Mouse (Mus musculus) heart, embryonic 14.5 days (tissue): ENCODE measurements around the gene Ski. TPM values are rescaled to one million over a fixed set of nuclear protein-coding genes. Genes with fewer than 3 reads are reported as not detected.

Source experiments
- ATAC-seq: fragments of 200-750 bp; cut with Nextera tagmentation; 2 replicates; pipeline ENCODE4 v1.8.0; 2017; ENCODE audit warnings: low read depth, moderate TSS enrichment; ENCODE audit not compliant: insufficient number of reproducible peaks, insufficient read depth, low FRiP score
- H3K27ac ChIP-seq, 2 experiments: fragments of 200-500 bp in 1 of 2; fragments of 300-500 bp in 1 of 2; sonication (generic) in 1 of 2; replicated peaks in 1 of 2; 2 replicates each; pipeline ENCODE4 v1.5.1; 2012 to 2014; ENCODE audit warnings: low read depth in 2 of 2, low read length in 2 of 2, control low read depth in 1 of 2, mild to moderate bottlenecking in 1 of 2, mixed read lengths in 1 of 2; ENCODE audit not compliant: control insufficient read depth in 1 of 2, insufficient read depth in 1 of 2
- H3K27me3 ChIP-seq: fragments of 300-500 bp; sonication (generic); 2 replicates; pipeline ENCODE4 v1.6.1; 2014; ENCODE audit warnings: mild to moderate bottlenecking, low read length, control low read depth; ENCODE audit not compliant: control insufficient read depth, insufficient read depth
- H3K36me3 ChIP-seq: fragments of 300-500 bp; sonication (generic); 2 replicates; pipeline ENCODE4 v1.6.1; 2014; ENCODE audit warnings: mild to moderate bottlenecking, control low read depth, low read length, mixed read lengths; ENCODE audit not compliant: control insufficient read depth, insufficient read depth
- H3K4me1 ChIP-seq, 2 experiments: fragments of 200-500 bp in 1 of 2; fragments of 300-500 bp in 1 of 2; sonication (generic) in 1 of 2; 2 replicates each; pipeline ENCODE4 v1.6.1; 2012 to 2014; ENCODE audit warnings: low read length in 2 of 2, control low read depth in 1 of 2, mixed read lengths in 1 of 2; ENCODE audit not compliant: control insufficient read depth in 2 of 2, insufficient read depth in 2 of 2
- H3K4me2 ChIP-seq: fragments of 300-500 bp; sonication (generic); 2 replicates; pipeline ENCODE4 v1.6.1; 2014; ENCODE audit warnings: mild to moderate bottlenecking, low read length
- H3K4me3 ChIP-seq, 2 experiments: fragments of 200-500 bp in 1 of 2; fragments of 300-500 bp in 1 of 2; sonication (generic) in 1 of 2; 2 replicates each; pipeline ENCODE4 v1.5.1; 2012 to 2014; ENCODE audit warnings: low read length in 2 of 2, mild to moderate bottlenecking in 2 of 2, control low read depth in 1 of 2, low read depth in 1 of 2, moderate library complexity in 1 of 2; ENCODE audit not compliant: control insufficient read depth in 1 of 2, insufficient read depth in 1 of 2
- H3K9ac ChIP-seq: fragments of 300-500 bp; sonication (generic); 2 replicates; pipeline ENCODE4 v1.6.1; 2014; ENCODE audit warnings: mild to moderate bottlenecking, low read length
- H3K9me3 ChIP-seq: fragments of 300-500 bp; sonication (generic); 2 replicates; pipeline ENCODE4 v1.6.1; 2016; ENCODE audit warnings: low read length, control low read depth; ENCODE audit not compliant: control insufficient read depth
- WGBS: fragments of 180-500 bp; shearing (Covaris S2); extraction: QIAGEN DNeasy Blood & Tissue Kit; methylation state at CpG from one replicate; pipeline ENCODE4 v1.1.7; 2014; 5-methylcytosine and 5-hydroxymethylcytosine counted together
- polyA plus RNA-seq: library from polyadenylated mRNA; unstranded; fragments of >200 nt; fragmentation: Nextera tagmentation; extraction: Ambion mirVana; gene quantifications from 2 replicates; pipeline ENCODE4 v1.2.1, GENCODE M21; 2014

Ski gene
- polyA plus RNA-seq, 1 experiment from 2014 or later: 16.2 TPM

GRCm38 (mm10) chr4:155221599-155222551, 517 bp downstream of the Ski start:
- H3K9ac ChIP-seq: peak overlapping the region; percentile 87
- peaks cover 38 to 41% of the 10 kb centered on the region in 2 experiments for H3K4me1 ChIP-seq
- peaks cover 1% of the 10 kb centered on the region; the same call in 1 of the 2 replicates for H3K36me3 ChIP-seq
- peak overlapping the region; percentile 98 for H3K4me2 ChIP-seq
- peak overlapping the region; percentile 3 to 86; a peak in 3 of 4 replicates for H3K27ac ChIP-seq
- no peaks in the 10 kb centered on the region for H3K9me3 ChIP-seq
- WGBS: under 1% methylated on average over 89 of the region's 93 CpGs
- H3K27me3 ChIP-seq: no peaks in the 10 kb centered on the region
- peak overlapping the region; percentile 78 to 79 for H3K4me3 ChIP-seq
- no peak for ATAC-seq

GRCm38 (mm10) chr4:155221106-155221505, 1.3 kb downstream of the Ski start:
- 2% methylated on average over 7 of the region's 7 CpGs for WGBS
- peaks cover 3% of the 10 kb centered on the region; the same call in 1 of the 2 replicates for H3K36me3 ChIP-seq
- H3K4me2 ChIP-seq: peak overlapping the region; percentile 98
- no peaks in the 10 kb centered on the region for H3K9me3 ChIP-seq
- H3K4me3 ChIP-seq: peak overlapping the region; percentile 78 to 79
- no peak for ATAC-seq
- H3K4me1 ChIP-seq: peaks cover 45 to 49% of the 10 kb centered on the region in 2 experiments
- no peaks in the 10 kb centered on the region for H3K27me3 ChIP-seq
- H3K27ac ChIP-seq: peak overlapping the region in 1 of 2 experiments; percentile 86; a peak in 2 of 4 replicates
- peak overlapping the region; percentile 87 for H3K9ac ChIP-seq

GRCm38 (mm10) chr4:155220213-155221100, 1.9 kb downstream of the Ski start:
- ATAC-seq: no peak
- Histone ChIP-seq H3K9me3 (no peaks in the 10 kb centered on the region), H3K27ac (peak overlapping the region in 1 of 2 experiments; percentile 86; a peak in 2 of 4 replicates), H3K36me3 (peaks cover 3% of the 10 kb centered on the region; the same call in 1 of the 2 replicates), H3K27me3 (no peaks in the 10 kb centered on the region), H3K4me1 (peaks cover 52 to 56% of the 10 kb centered on the region in 2 experiments), H3K4me3 (peak overlapping the region; percentile 78 to 79), H3K9ac (peak overlapping the region; percentile 87), H3K4me2 (peak overlapping the region; percentile 98)
- WGBS: 4% methylated on average over 14 of the region's 14 CpGs

- H3K9ac ChIP-seq: peak overlapping the region; percentile 87
- peaks cover 3% of the 10 kb centered on the region; the same call in 1 of the 2 replicates for H3K36me3 ChIP-seq
- H3K9me3 ChIP-seq: no peaks in the 10 kb centered on the region
- peaks cover 61 to 65% of the 10 kb centered on the region in 2 experiments for H3K4me1 ChIP-seq
- H3K27ac ChIP-seq: peak overlapping the region in 1 of 2 experiments; percentile 38; a peak in 1 of 4 replicates
- ATAC-seq: no peak
- H3K4me2 ChIP-seq: peak overlapping the region; percentile 98
- H3K4me3 ChIP-seq: peak overlapping the region; percentile 78 to 79
- H3K27me3 ChIP-seq: no peaks in the 10 kb centered on the region
- 38% methylated on average over 12 of the region's 12 CpGs for WGBS
These were observed 2.9 kb downstream of the Ski start for GRCm38 (mm10) chr4:155219271-155220212.

- 71% methylated on average over 9 of the region's 9 CpGs for WGBS
- H3K4me3 ChIP-seq: peak overlapping the region in 1 of 2 experiments; percentile 78; a peak in 2 of 4 replicates
- H3K36me3 ChIP-seq: peaks cover 3% of the 10 kb centered on the region; the same call in 1 of the 2 replicates
- H3K9ac ChIP-seq: peak overlapping the region; percentile 87; the same call in 1 of the 2 replicates
- peak overlapping the region; percentile 98 for H3K4me2 ChIP-seq
- H3K9me3 ChIP-seq: no peaks in the 10 kb centered on the region
- H3K4me1 ChIP-seq: peaks cover 66 to 71% of the 10 kb centered on the region in 2 experiments
- H3K27ac ChIP-seq: 0 out of 4 replicates have a peak overlapping the region, but pooled peaks of 1 of the 2 experiments have one; percentile 11
- H3K27me3 ChIP-seq: no peaks in the 10 kb centered on the region
- ATAC-seq: no peak
These were observed 4.2 kb downstream of the Ski start for GRCm38 (mm10) chr4:155218104-155218732.
